Mouse (Mus musculus) erythroblast, adult 5-6 weeks (primary cell): Measurements from ENCODE around the gene Wdfy3. TPM values are rescaled to one million over a fixed set of nuclear protein-coding genes. Genes with fewer than 3 reads are reported as not detected.

ENCODE experiments used
- ATAC-seq: replicated peaks from 2 replicates; pipeline ENCODE4 v1.8.0; 2016; ENCODE audit warnings: moderate number of reproducible peaks, mild to moderate bottlenecking, moderate TSS enrichment, inconsistent platforms; ENCODE audit not compliant: poor library complexity, low FRiP score, severe bottlenecking
- total RNA-seq, 2 experiments: library from RNA; stranded (forward) in 1 of 2; stranded (reverse) in 1 of 2; fragments of 150-400 nt in 1 of 2; fragments of 200-764, 138-1000 nt in 1 of 2; gene quantifications; 2 replicates each; pipeline versions ENCODE4 v1.2.3 to v1.2.4; 2015 to 2017; ENCODE audit warnings: low replicate concordance in 2 of 2

The Wdfy3 gene
- total RNA-seq, 2 experiments from 2014 or later, result 5.4 to 7.4 TPM

DNA sequence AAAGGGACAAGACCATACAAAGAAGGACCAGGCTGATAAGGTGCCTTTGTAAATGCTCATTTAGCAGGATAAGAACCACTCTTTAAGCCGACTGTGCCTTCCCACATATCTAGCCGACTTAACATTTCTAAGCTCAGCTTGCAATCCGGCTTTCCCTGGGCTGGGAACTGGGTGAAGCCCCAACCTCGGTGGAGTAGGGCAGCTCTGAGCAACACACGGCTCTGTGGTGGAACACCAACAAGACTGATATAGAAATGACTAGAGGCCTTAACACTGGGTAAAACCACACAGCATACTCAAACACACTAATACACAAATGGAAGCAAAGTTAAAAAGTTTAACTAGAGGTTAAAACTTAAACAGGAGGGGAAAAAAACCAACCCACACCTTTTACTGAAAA is 7.9 kb downstream of the Wdfy3 start:
- no peak for ATAC-seq

DNA sequence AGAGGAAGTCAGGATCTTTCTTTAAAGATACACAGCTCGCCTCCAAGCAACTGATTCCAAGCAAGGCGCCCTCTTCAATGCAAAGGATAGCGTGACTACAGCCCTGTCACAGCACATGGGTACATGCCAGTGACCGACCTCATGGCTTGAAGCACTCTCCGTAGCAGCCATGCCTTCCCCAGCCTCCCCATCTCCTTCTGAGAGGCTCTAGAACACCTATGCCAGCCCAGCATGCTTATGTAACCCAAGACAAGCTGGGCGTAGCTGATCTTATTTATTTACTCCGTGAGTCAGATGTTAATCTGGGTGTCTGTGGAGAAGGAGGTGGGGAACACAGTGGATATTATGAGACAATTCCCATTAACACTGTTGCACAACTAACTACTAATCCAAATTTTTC is 13.8 kb downstream of the Wdfy3 start:
- ATAC-seq, result no peak

DNA sequence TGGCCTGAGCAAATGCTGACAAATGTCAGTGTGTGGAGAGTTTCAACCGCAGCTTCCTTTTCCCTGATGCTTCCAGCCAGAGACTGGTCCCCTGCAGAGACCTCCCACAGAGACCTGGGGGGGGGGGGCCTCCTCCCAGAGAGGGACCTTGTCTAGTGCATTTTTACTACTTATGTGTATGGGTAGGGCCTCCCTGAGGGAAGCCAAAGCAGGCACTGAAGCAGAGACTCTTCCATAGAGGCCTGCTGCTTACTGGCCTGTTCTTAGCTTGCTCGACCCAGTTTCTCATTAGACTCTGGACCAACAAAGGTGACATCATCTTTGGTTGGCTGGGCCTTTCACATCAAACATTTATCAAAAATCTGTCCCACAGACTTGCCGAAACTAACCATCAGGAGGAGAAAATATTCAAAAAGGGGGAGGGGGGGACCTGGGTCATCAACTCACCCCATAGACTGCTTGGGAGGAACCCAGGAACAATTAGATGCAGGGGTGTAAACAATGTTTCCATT is 14.5 kb downstream of the Wdfy3 start:
- ATAC-seq, result no peak

DNA sequence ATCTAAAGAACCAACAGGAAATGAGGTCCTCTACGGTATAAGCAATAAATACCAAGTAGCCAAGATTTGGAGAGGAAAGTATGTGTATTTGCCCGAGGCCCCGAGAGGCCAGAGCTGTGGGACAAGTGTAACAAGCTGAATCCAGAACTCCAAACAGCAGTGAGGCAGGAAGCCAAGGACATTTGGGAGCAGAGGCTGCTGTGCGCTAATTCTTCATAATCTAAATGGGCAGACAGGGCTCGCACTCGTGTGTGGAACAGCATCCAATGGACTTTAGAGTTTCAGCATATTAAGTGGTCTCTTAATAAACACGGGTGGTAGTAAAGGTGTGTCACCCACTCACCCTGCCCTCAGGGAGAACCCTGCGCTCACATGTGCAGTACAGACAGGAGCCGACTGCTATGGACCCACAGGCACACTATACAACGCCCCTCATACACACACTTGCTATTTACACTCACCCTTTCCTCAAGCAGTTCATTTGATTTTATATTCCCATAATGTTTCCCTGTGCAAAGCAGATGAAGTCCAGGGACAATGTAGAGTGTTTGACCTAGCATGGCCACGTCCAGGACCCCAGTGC is 15.1 kb downstream of the Wdfy3 start:
- no peak for ATAC-seq

DNA sequence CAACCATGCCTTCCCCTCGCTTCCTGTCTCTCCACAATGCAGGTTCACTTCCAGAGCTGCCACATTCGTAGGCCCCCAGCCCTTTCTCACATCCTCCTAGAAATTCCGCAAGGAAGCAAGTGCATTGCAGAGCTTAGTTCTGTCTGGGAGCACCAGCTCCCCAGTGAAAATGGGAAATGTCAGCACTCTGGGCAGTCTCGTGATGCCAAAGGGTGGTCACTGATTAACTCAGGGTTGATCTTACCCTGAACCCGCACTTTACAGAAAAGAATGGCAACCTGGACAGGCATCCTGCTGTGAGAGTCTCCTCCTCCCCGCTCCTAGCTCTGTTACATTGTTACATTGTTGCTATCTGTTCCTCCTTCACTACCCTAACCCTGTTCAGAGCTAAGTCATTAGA is 16.8 kb downstream of the Wdfy3 start:
- no peak for ATAC-seq

DNA sequence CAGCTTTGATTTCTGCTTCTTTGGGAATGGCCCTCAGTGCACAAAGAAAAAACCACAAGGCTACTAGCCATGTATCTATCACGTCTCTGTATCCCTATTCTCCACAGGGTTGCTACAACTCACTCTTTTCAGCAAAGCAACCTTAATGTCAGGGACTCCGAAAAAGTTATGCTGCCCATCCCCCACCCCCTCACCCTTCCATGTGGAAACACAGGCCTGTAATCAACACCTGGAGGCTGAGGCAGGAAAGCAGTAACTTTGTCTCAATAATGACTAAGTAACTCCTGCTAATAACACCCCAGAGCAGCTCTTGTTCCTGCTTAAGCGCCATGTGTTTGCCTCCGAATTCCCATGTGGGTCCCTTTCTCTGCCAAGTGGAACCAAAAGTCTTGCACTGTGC is 17.3 kb downstream of the Wdfy3 start:
- no peak for ATAC-seq

DNA sequence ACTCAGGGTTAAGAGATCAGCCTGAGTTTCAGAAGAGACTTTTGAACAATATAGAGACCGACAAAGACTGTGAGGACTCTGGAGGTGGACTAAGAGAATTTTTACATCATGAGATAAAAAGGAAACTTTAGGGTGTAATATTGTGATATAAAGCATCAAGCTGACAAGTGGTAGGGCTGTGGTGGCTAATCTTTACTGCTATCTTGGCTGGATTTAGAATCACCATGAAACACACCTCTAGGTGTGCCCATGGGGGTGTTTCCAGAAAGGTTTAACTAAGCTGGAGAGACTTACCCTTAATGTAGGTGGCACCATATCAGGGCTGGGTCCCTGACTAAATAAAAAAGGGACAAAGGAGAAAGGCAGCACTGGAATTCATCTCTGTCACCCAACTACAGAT is 19.0 kb downstream of the Wdfy3 start:
- ATAC-seq, result no peak

DNA sequence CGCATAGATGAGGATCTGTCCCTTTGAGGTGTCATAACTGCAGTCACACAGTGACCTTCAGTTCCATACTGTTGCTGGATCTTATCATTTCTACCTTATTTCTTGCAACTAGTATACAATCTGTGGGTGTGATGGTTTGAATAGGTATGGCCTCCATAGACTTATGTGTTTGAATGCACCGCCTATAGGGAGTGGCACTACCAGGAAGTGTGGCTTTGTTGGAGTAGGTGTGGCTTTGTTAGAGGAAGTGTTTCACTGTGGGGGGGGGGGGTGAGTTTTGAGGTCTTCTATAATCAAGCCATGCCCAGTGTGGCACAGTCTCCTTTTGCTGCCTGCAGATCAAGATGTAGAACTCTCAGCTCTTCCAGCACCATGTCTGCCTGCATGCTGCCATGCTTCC is 21.3 kb downstream of the Wdfy3 start:
- ATAC-seq, result no peak

DNA sequence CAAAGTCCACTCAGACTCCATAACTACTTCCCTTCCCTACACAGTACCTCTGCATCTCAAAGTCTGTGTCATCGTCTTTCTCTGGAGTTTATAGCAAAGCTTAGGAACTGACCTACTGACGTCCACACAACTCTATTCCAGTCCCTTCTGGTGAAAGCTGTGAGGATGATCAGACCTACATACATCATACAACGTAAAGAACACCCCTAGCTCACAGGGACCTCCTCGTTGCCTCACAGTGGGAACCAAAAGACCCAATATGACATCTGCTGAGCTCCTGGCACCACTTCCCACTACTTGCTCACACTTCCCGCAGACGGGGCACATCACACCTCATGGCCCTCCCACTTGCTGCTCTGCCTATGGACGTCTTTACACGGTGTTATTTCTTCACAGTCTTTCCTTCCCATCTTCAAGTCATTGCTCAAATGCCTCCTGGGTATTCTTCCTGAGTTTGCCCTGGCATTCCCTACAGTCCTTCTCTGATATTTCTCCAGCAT is 23.1 kb downstream of the Wdfy3 start:
- no peak for ATAC-seq

DNA sequence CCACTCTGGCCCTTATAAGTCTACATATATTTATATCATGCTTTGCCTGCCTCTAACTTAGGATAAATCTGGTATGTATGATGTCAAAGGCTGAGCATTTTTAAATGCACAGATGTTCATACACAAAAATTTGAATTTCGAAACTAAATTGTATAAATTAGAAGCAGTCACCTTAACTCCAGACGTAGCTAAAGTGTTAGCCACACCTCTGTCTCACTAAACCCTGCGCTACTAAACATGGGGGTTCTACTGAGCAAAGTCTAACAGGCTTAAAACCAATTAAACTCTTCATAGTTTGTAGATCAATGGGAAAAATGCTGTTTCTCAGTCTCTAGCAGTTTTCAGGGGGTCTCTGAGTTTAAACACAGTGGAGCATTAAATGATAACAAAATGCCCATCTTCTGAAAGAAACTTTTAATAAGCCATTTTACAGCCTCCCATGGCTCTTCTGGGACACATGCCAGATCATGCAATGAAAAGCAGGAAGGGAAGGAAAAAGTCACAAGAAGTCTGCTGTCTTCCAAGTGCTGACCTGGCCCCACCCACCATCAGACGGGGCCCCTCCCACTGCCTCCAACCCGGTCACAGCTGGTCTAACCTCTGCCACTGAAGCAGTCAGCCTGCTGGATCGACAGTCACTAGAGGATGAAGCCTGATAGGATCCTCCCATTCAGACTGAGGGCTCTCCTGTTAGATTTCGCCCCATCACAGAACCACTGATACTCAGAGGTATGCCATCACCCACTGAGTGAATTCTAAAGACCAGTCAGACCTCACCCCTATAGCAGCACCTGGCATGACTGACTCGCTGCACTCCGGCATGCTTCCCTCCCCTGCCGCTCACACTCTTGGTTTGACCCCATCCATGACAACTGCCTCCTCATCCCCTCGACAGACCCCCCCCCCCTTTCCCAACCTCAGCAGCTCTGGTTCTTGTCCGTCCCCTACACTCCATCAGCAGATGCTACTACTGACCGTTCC is 23.8 kb downstream of the Wdfy3 start:
- ATAC-seq, result peak; percentile 90

DNA sequence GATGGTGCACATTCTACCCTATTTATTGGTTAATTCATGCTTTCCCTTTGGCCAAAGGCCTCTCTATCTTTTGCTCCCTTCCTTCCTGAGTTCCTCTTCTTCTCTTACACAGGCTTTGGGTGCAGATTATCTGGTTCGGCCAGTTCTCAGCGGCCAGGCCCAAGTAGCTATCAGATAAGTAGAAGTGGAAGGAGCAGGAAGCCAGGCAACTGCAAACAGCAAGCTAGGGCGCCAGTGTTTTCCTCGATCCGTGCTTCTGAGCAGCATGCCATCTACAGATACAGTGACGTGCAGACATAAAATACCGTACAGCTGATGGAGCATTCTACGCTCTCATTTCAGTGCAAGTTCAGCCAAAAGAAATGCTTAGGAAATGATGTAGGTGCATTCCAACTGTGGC is 24.5 kb downstream of the Wdfy3 start:
- ATAC-seq, result peak; percentile 92

DNA sequence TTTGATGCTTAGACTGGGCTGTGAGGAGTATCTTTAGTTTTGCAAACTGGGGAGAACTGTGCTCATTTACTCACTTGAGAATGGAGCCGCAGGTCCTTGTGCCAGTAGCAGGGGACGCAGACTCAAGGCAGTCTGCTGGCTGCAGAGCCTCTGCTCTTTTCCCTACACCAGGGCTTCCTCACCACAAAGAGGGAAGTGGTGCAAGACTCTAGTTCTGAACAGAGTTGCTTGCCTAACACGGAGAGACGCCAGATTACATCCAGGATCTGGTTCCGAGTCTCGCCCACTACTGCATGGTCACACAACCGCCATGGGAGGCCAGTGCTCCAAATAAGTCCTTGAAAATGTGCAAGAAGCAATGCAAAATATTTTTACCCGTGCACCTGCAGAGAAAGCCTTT is 36.4 kb downstream of the Wdfy3 start:
- ATAC-seq, result no peak

DNA sequence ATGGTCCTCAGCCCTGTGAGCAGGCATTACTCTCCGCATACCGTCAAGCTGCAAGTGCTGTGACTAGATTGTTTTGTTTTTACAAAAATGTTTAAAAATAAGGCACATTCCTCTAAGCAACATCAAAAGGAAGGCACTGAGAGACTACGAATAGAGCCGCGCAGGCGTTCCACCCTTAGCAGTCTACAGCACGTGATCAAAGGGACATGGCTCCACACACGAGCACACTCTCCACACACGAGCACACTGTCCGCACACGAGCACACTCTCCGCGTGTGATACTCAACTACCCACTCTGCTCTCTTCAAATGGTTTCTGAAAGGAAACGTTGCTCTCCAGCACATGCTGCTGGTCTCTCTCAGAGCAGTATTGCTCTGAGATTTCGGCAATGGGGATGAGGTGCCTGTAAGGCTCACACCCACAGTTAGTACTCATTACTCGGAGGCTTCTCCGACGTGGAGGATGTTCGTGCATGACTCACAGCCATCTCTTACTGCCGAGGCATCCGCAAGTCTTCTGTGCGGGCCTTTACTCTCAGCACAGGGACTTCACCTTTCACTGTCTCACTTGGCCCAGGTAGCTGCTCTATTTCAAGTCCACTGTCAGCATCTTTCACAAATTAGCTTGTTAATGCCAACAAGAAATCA is 37.0 kb downstream of the Wdfy3 start:
- no peak for ATAC-seq

DNA sequence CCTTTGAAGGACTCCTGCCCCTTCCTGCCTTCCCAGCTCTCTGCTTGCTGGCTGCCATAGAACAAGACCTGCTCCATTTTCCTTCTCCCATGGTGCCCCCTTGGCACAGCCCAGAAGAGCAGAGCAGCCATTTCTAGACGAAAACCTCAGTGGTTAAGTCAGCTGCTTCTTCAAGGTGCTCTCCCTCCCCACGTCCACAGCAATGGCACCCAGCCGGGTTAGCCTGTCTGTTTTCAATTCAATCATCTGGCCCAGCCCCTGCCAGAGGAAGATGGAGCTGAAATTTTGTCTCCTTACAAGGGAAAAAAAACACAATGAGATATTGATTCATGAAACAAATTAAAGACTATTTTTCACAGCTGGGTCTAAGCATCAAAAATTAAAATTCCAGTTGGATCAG is 37.5 kb downstream of the Wdfy3 start:
- ATAC-seq, result no peak

DNA sequence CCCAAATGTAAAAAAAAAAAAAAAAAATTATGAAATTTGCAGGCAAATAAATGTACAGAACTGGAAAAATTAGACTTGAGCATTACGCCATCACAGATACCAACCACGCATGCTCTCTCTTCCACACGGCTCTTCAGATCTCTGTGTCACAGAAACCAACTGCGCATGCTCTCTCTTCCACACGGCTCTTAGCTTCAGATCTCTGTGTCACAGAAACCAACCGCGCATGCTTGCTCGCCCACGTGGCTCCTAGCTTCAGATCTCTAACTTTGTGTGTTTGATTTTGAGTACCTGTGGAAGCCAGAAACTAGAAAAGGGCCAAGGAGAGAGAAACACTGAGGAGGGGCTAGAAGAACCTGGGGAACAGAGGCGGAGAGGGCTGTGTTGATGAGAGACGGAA is 46.3 kb downstream of the Wdfy3 start:
- ATAC-seq, result no peak

DNA sequence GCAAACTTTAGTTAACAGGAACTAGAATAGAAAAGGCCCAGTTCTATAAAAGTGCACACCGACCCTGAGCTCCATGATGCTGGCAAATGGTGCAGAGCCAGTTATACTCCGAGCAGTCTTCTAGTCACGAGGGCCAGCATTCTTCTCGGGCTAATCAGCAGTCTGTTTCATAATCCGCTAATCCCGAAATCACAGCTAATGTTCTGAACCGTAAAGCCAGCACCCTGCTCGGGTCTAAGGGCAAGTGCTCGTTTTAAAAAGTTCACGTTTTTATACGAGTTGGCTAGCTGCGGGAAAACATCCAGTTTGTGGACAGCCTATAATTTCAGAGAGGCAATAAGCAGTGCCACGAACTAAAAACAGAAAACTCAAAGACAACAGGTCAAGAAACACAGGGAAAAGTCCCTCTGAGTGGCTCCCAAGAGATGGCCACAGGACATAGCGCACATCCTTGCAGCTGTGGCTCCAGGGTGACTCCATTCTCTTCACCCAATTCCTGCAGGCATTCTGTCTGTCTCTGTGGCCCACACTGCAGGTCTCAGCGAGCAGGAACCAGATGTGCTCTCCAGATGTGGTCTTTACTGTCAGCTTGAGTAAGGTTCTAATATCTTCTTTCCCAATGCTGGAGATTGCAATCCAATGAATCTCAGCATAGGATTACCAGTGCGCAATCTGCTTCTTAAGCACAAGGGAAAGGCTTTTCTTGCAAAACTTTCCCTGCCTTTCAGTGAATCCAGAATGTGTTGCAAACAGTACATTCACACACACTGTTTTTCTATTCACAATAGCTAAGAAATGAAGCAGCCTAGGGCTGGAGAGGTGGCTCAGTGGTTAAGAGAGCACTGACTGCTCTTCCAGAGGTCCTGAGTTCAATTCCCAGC is 47.5 kb downstream of the Wdfy3 start:
- no peak for ATAC-seq

DNA sequence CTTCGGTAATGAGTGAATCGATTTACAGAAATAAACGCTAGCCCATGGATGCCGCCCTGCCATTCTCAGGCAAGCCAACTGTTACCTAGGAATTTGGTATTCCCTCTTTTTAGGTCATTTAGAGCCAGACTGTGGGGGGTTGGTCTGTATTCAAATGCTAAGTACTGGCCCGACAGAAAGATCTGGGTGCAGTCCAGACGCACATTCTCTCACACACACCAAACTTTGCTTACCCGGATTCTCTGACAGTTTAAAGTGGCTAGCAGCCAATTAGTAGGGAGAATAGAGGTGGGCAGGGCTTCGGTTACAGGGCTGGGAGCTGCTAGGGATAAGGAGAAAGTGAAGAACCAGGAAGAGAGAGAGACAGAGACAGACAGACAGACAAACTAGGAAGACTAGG is 55.5 kb downstream of the Wdfy3 start:
- no peak for ATAC-seq

DNA sequence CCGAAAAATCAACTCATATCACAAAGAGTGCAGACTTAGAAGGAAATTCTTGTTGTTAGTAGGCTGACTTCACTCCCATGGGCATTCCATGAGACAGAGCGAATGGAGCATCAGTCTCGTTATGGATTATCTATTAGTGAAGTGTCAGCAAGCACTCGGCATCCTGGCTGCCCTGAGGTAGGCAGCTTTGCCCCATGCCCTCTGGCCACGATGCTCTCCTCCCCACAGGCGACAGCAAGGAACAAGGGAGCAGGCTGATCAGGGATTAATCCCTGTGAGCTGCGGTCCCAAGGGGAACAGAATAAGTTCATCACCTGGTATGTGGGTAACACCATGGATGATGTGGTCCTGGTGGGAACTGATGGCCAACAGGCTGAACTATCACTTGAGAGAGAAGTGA is 55.9 kb downstream of the Wdfy3 start:
- no peak for ATAC-seq

DNA sequence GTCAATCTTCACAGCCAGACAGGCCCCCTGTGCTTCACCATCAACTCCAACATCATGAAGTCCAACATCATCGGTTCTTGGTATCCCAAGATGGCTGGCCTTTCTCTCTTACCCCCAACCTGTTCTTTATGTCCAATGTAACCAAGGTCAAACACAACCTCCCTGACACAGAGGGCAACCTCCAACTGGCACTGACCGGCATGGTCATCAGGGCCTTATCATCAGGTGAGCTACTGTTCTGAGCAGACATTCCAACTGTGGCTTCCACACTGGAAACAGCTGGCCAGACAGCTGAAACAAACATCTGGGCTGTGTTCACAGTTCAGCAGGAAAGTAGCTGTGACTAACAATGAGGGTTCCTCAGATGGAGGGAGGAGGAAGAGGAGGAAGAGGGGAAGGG is 58.8 kb downstream of the Wdfy3 start:
- no peak for ATAC-seq

DNA sequence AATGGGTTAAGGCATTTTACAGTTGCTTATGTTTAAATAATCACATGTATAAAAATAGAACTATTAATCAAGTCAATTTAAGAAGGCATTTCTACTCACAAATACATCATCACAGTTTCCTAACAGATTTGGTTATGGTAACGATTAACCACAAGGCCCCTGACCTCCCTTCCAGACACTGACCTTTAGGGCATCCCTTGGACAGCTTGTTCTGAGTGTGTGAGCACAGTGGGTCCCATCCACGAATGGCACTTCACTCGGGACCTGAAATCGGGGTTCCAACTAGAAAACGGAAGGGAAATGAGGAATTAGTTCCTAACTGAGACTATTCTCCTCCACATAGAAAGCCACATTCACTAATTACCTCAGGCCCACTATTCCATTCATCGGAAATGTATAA is 60.1 kb downstream of the Wdfy3 start:
- ATAC-seq, result no peak
